Mouse (Mus musculus): ENCODE data around the gene Gnmt.
"Not testable (repeated sequence)": the region's sequence is repeated elsewhere in the genome, so short reads cannot be mapped to it uniquely, and the experiment has no call there.

Gene Gnmt

DNA sequence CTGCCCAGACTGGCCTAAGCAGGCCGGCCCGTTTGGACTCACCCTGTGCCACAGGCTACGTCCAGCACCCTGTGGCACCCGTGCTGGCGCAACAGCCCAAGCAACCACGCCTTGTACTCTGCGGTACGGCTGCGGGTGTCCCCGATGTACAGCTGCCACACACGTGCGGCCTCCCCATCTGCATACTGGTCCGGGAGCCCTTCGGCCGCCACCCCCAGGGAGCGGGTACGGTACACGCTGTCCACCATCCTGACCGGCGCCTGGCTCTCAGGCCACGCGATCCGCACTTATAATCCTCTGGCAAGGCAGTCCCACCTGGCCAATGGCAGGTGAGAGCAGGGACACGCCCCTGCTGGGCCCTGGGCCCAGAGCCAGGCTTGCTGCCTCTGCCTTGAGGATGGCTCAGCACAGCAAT, at the start of gene Gnmt:
Gene Gnmt, minus strand, starts transcription at position 265 of the 415 bp plus-strand sequence.
- no peak for DNase-seq

DNA sequence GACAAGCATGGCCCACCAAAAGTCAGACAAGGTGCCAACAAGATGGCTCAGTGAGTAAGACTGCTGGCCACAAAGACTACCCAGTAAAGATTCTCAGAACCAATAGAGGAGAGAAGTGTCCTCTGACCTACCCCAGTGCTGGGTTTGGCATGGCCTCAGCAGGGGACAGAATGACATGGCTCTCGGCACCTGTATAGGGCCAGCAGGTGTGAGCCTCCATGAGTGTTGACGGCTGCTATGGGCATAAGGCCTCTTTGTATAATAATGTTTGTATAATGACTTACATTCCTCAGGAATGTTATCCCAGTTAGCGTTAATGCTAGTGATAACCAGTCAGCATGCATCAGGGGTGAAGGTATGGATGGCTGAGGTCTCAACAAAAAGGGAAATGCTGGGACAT, 47.1 kb upstream of the Gnmt start:
- DNase-seq: no peak

DNA sequence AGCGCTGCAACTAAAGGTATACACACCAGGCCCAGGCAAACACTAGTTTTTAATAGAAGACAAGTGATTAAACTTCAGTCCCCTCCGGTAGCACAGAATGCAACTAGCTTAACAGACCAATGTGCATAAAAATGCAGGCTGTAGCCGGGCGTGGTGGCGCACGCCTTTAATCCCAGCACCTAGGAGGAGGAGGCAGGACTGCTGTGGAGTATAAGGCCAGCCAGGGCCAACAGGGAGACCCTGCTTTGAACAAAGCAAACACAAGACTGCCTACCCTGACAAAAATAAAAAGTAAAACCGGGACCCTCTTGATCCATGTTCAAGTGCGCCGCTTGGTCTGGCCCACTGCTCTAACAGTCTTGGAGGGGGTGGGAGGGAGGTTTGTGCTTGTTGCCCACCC, 46.1 kb upstream of the Gnmt start:
- DNase-seq: no peak

DNA sequence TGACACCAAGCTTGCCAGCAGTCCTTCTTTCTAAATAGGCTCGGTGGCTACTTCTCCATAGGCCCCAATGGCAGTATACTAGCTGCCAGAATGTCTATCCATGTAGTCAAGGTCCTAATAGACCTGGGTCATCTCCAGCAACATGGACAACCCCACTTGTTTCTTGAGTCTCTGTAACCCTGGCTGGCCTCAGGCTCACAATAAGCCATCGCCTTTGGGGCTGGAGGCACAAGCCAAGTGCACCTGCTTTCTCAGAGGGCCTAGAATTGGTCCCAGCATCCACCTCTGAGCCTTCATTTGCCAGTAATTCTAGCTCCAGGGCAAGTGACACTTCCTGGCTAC, 45.1 kb upstream of the Gnmt start:
- DNase-seq: no peak

DNA sequence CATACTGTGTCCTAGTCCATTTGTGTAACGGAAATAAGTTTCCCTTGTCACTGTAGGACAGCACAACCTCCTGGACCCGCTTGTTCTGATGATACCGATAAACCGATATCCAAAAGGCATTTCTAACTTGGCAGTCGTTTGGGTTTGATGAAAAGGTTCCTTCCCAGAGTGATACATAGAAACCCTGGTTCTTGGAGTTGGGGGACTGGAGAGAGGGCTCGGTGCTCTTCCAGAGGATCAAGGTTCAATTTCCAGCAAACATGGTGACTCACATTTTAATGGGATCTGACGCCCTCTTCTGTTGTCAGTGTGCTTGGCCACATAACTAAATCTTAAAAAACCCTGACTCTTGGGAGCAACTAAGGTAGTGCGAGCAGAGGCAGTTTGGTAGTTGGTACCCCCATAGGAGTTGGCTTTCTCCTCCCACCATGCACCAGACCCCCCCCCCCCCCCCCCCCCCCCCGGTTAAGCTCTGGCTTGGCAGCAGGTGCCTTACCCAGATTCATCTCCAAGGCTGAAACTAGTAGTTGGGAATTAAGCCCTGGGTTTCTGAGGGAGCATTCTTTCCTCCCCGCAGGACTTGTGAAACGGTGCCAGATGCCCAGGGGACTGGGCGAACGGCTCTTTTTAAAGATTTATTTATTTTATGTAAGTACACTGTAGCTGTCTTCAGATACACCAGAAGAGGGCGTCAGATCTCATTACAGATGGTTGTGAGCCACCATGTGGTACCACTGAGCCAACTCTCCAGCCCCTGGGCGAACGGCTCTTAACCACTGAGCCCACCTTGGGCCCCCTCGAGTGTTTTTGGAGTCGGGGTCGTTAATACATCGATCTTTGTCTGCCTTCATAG, 44.5 kb upstream of the Gnmt start:
- DNase-seq: no peak

DNA sequence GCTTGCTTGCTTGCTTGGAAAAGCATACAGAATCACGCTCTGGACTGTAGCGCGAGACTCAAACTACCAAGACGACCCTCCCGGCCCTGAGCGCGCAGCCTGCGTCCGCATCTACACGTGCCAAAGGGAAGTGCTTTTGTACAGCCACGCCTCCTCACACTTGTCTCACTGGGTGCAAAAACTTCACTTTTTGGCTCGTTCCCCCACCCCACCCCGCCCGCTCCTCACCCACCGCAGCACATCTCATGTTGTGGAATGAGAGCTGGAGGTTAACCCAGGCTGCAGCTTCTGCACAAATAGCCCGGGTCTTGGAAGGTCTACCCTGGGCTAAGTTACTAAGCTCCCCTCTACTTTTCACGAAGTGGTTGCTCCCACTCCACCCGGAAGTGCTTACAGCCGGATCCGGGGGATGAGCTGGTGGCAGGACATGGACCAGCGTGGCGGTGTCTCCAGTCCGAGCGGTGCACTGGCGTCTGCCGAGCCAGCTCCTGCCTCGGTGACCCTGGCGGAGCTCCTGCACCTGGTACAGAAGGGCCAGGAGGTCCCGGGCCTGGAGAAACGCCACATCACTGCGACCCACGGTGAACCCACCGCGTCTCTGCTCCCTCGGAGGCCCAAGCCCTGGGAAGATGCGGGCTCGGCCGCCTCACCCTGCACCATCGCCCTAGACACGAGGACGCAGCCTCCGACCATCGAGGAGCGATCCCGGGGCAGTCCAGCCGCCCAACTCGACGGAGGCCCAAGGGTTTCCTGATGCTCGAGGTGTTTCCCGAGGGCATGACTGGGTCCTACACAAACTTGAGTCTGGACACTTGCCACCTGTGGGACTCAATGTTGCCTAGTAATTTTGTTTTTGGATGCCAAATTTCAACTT, 43.7 kb upstream of the Gnmt start, which contains the start of gene 2310039H08Rik:
Gene 2310039H08Rik, plus strand, starts transcription at position 232 of the 874 bp plus-strand sequence.
- peak; percentile 81 to 83 for DNase-seq

DNA sequence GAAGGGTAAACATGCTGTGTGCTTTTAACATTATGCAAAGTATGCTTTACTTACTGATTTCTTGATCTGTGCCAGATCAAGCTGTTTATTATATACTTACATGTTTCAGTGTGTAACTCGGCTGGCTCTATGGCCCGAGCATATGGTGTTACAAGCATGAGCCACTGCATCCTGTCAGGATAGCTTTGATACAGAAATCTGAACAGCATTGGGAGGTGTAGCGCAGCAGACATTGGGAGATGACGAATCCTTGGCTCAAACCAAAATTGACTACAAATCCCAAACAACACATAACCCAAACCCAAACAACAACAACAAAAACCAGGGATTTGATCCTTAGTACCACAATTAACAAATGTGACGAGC, 43.1 kb upstream of the Gnmt start:
- DNase-seq: no peak

DNA sequence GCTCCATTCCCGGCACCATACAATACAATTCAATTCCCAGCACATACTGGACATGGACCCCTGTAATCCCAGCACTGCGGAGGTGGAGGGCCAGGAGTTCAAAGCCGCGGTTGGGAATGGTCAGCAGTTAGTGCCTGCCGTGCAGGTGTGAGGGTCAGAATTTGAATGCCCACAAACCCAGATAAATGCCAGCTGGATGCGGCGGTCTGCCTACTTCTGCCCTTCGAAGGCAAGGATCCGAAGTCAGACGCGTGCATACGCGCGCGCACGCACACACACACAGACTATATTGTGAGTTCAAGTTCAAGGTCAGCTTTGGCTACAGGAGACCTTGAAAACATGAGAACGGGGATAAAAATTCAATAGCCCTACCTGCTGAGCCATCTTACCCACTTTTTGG, 42.6 kb upstream of the Gnmt start:
- no peak for DNase-seq

DNA sequence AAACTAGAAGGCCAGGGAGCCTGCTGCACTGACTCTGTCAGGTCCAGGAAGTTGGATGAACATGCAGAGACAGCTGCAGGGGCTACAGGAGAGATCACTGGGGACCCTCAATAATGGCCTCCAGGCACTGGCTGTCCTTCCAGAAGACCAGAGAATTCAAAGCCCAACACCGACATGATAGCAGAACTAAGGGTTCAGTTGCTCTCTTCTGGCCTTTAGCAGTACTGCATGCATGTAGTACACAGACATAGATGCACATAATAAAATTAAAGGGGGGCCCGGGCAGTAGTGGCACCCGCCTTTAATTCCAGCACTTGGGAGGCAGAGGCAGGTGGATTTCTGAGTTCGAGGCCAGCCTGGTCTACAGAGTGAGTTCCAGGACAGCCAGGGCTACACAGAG, 42.1 kb upstream of the Gnmt start:
- DNase-seq: no peak

DNA sequence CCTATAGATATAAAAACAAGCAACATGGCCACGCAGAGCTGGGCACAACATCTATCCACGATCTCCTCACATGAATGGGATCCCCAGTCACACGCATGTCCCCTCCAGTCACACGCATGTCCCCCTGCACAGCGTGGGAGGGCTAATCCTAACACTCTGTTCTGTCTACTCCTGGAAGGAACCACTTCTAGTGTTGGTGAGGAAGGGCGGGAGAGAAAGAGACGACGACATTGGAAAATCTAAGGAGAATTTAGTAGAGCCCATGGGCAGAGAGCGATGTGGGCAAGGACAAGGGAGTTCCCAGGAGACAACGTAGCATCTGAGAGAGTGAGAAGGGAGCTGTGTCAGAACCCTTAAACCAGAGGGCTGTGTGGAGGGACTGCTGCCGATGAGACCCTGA, 41.6 kb upstream of the Gnmt start:
- no peak for DNase-seq

DNA sequence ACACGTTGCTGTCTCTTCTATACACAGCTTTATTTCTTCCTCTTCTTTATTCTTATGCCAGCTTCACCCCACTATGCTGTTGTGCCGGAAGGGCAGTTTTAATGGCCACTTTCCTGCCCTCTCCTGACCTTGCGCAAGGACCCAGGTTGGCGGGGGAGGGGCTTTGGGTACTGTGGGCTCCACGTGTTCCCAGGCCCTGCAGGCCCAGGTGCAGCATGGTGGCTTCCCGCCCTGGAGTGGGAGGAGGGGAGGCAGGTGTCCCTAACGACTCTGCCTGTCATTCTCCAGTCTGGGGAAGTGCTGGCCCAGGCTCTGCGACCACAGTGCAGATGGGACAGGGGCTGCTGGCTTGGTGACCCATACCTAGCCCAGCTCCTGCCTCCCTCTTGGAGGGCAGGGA, 38.9 kb upstream of the Gnmt start:
- DNase-seq: peak; percentile 78 to 89

DNA sequence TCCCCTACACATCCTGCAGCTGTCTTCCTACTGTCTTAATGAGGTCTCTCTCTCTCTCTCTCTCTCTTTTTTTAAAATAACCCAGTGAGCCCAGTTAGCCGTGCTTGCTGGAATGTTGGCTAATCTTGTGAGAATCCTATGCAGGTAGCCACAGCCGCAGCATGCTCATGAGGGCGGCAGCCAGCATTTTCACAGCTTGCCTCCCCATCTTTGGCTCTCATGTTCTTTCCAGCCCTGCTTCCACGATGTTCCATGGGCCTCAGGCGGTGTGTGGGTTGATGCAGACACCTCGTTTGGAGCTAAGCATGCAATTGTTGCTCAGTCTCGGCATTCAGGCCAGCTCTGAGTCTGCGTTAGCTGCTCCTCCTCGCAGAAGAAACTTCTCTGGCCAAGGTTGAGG, 35.9 kb upstream of the Gnmt start:
- DNase-seq: not testable (repeated sequence)

DNA sequence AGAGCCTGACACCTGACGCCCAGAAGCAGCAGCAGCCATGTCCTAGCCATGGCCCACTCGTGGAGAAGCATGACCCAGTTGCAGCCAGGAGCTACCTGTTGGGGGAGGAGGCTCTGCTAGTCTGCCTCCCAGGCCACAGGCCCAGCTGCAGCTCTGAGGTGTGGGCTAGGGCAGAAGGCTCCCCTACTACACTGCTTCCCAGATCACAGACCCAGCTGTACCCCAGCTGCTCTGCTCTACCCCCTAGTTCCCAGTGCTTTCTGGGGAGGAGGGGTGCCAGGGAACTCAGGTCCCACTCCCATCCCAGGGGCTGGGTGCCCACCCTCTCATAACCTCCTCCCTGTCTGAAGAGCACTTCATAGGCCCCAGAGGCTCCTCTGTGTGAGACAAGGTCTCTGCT, 34.6 kb upstream of the Gnmt start, which contains the start of gene Ptcra:
Gene Ptcra, minus strand, starts transcription at position 169 of the 400 bp plus-strand sequence.
- peak; percentile 67 to 85 for DNase-seq

DNA sequence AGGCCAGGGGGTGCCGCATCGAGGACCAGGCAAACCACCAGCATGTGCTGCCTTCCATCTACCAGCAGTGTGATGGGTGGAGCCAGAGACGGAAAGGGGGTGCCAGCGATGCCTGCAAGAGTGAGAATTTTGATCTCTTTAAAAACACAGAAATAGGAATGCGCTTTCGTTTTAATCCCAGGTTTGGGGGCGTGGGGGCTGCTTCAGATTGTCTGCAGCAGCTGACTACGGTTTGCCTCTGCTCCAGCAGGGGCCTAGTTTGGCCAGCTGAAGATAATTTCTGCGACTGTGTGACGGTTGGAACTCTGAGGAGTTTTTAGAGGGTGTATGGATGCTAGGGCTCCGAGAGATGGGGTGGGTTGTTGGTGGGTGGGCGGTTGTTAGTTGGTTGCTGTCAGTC, 29.8 kb upstream of the Gnmt start:
- DNase-seq: no peak

DNA sequence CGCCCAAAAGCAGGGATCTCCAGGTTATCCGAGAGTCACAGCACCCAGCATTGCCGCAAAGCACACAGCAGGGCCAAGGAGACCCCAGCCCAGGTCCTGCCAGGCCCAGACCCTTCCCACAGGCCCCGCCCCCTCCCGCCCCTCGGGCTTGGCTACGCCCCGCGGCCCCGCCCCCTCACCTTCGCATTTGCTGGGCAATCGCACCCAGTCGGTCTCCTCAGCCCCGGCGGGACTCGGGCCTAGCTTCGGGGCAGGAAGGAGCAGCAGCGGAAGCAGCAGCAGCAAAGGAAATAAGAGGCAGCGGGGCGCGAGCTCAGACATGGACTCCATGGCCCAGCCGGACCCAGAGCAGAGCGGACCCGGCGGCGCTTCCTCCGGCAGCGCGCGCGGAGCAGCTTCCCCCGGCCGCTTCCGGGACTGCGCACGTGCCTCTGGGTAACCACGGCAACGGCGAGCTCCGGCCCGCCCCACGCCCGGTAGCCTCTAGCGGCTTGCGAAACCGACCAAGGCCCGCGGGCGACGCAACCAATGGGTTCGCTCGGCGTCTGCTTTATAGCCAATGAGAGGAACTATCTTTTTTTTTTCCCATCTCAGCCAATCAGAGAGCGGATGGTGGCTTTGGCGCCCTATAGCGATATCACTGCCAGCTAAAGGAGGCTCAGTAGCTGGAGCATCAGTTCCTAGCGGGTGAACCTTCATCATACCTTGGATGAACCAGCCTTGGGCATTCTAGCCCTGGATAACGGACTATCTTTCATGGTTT, 23.0 kb upstream of the Gnmt start, which contains the start of gene Cnpy3:
Gene Cnpy3, minus strand, starts transcription at position 421 of the 763 bp plus-strand sequence.
- DNase-seq: peak; percentile 94 to 98

DNA sequence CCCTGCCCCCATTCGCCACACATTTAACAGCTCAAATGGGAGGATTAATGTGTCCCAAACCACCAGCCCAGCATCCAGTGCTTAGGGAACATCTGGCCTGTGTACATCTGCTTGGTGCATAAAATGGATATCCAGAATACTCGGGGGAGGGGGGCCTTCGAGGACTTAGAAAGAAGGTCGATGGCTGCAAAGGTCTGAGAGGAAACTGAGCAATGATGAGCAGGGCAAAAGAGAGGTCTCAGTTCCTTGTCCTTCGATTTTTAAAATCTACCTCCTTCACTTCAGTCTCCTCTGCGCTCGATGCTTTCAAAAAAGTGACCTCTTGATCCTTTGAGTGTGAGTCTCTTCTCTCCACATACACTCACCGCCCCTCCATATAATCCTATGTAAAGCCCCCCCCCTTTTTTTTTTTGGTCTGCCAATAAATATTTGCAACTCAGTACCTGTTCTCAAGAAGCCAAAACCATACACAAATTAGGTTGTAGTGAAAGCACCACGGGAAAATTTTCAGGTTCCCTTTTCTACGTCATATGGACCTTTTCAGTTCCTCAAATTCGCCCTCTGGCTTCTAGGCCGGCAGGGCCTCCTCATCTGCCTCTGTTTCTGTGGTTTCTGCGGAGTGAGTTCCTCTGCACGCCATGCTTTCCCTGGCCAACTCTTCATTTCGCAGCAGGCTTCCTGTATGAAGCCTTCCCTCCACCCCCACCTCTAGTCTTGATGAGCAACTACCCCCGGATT, 22.3 kb upstream of the Gnmt start:
- no peak for DNase-seq

DNA sequence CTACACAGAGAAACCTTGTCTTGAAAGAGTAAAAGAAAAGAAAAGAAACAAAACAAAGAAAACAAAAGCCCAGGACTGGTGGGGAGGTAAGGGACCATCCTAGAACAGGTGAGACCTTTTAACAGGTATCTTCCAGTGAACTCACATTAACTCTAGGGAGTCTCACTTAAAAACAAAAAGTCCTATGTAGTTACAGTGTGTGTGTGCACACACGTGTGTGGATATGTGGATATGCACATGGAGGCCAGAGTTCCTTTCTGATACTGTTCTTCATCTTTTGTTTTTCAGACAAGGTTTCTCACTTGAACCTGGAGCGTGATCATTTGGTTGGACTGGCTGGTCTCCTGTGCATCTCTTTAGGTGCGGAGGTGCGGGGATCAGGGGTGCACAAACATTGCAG, 21.6 kb upstream of the Gnmt start:
- no peak for DNase-seq

DNA sequence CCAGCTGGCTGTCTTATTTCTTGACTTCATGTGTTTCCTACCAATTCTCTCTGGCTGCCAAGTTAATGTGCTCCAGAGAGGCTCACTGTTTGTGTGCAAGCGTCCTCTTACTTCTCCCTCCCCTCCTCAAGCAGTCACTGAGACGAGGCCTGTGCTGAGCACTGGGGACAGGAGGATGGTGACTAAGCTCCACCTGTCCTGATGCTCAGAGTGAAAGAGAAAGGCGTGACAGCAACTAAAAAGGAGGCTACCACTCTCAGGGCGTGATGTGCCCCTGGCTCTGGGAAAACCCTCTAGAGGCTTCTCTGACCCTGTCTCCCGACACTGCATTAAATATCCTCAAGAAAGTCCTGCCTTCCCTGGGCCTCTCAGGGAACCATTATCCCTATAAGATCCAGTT, 20.3 kb upstream of the Gnmt start:
- DNase-seq: no peak

DNA sequence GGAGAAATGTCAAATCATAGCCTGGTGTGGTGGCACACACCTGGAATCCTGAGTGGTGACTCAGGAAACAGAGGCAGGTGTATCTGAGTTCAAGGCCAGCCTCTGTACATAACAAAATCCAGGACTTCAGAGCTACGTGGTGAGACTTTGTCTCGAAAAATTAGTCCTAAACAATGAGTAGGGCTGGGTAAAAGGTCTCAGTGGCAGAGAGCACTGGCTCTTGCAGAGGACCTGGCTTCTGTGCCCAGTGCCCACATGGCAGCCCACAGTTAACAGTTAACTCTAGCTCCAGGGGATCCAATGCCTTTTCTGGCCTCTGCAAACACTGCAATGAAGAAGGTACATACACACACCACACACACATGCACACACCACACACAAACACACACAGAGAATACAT, 18.8 kb upstream of the Gnmt start:
- no peak for DNase-seq

DNA sequence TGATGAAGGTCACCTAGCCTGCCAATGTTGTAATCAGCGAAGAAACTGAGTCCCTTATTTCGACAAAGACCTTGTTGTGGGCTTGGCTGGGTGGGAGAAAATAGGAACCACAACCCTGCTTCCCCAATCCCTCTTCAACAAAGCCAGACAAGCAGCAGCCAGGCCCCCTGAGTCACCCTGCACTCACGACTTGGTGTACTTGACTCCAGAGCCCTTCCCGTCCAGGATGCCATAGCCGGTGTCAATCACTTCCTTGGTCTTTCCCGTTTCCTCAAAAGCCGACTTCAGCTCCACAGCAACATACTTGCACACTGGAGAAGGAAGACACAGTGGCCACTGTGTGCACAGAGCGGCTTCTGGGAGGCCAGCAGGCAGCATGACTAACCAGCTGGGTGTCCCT, 18.3 kb upstream of the Gnmt start:
- DNase-seq: no peak

DNA sequence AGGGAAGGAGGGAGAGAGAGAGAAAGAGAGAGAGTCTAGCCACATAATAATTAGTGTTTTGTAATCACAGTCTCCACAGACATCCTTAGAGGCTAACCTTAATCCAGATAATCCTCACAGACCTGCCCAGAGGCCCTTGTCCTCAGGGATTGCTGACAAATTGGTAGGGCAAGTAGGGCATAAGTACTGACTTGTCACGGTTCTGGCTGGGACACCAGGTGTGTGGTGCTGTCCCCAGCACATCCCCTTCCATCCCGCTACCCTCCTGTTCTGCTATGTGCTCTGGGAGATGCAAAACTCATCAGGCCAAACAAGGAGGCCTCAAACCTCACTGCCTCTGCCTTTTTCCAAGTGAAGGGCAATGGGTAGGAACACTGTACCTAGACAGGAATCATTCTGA, 16.5 kb upstream of the Gnmt start:
- DNase-seq: no peak

DNA sequence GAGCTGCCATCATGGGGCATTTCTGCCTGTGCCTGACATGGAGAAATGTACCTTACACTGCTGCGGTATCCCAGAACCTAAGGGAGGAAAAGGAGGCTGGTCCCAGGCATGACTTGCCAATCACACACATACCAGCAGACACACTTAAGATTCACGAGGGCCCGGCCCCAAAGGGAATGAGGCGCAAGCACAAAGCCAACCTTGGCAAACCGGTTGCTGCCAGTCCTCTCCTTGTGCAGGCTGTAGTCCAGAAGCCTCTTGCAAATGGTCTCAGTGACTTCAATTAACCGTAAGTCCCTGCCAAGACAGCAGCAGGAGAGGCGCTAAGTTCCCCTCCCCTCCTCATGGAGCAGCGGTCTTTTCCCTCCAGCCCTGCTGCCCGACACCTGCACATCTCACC, 14.0 kb upstream of the Gnmt start:
- DNase-seq: no peak
